25 mouse cellular contexts compared by ENCODE assay signal in genomic region chr15:5134179-5134578, GRCm38 (mm10).
"Had no signal": no experiment of that assay in that cellular context is flagged by ENCODE, and none has a peak within 500 bp of the region (broad histone marks: within the 10 kb centered on the region; RNA-seq: fewer than 3 reads in every experiment).

No protein-coding gene starts in this region.

- DNase-seq: kidney, adult 2 months; kidney, postnatal 25 days; layer of hippocampus, postnatal 36 days; left cerebral cortex, postnatal 4 days; lung, adult 18-20 months; lung, postnatal 10 days; lung, postnatal 36 days; retina, postnatal 1 day; right cerebral cortex, postnatal 25 days; spleen, adult 18-20 months; thymus, adult 18-20 months; thymus, postnatal 4 days had no signal

- H3K27me3 ChIP-seq: limb, embryonic 12.5 days; limb, embryonic 15.5 days; lung, embryonic 15.5 days; megakaryocyte, embryonic 14.5 days; midbrain, embryonic 13.5 days; neural tube, embryonic 13.5 days; stomach, embryonic 15.5 days had no signal

- ATAC-seq: midbrain, embryonic 13.5 days; midbrain, embryonic 16.5 days had no signal

- H3K4me2 ChIP-seq: limb, embryonic 12.5 days; limb, embryonic 15.5 days; lung, embryonic 15.5 days; midbrain, embryonic 13.5 days; neural tube, embryonic 13.5 days; stomach, embryonic 15.5 days had no signal

- H3K4me3 ChIP-seq: layer of hippocampus, adult 2 months; left cerebral cortex, adult 2 months; limb, embryonic 12.5 days; limb, embryonic 15.5 days; lung, embryonic 15.5 days; megakaryocyte, embryonic 14.5 days; midbrain, embryonic 10.5 days; midbrain, embryonic 13.5 days; myocyte; neural tube, embryonic 13.5 days; stomach, embryonic 15.5 days had no signal

- H3K9ac ChIP-seq: limb, embryonic 12.5 days; limb, embryonic 15.5 days; lung, embryonic 15.5 days; midbrain, embryonic 13.5 days; neural tube, embryonic 13.5 days; stomach, embryonic 15.5 days had no signal

- H3K4me1 ChIP-seq: limb, embryonic 12.5 days; limb, embryonic 15.5 days; midbrain, embryonic 10.5 days; midbrain, embryonic 13.5 days; stomach, embryonic 15.5 days had no signal

- H3K36me3 ChIP-seq: limb, embryonic 12.5 days; limb, embryonic 15.5 days; lung, embryonic 15.5 days; midbrain, embryonic 10.5 days; midbrain, embryonic 13.5 days; neural tube, embryonic 13.5 days; stomach, embryonic 15.5 days had no signal

- H3K27ac ChIP-seq: kidney, postnatal 0 days; layer of hippocampus, adult 2 months; left cerebral cortex, adult 2 months; limb, embryonic 12.5 days; limb, embryonic 15.5 days; lung, embryonic 15.5 days; midbrain, embryonic 10.5 days; midbrain, embryonic 13.5 days; neural tube, embryonic 13.5 days; stomach, embryonic 15.5 days had no signal

- H3K9me3 ChIP-seq: limb, embryonic 12.5 days; limb, embryonic 15.5 days; lung, embryonic 15.5 days; megakaryocyte, embryonic 14.5 days; midbrain, embryonic 10.5 days; midbrain, embryonic 13.5 days; neural tube, embryonic 13.5 days; stomach, embryonic 15.5 days had no signal
